Mouse (Mus musculus) midbrain, embryonic 16.5 days (tissue): ENCODE data around the gene Man1a. TPM values are rescaled to one million over a fixed set of nuclear protein-coding genes. Genes with fewer than 3 reads are reported as not detected.

Experiments used
- ATAC-seq: fragments of 200-750 bp; cut with Nextera tagmentation; 2 replicates; pipeline ENCODE4 v1.8.0; 2017; ENCODE audit warnings: moderate TSS enrichment
- H3K27ac ChIP-seq: fragments of 300-500 bp; sonication (generic); 2 replicates; pipeline ENCODE4 v1.5.1; 2014; ENCODE audit warnings: mild to moderate bottlenecking, low read length, mixed read lengths
- H3K27me3 ChIP-seq: fragments of 300-500 bp; sonication (generic); 2 replicates; pipeline ENCODE4 v1.6.1; 2014; ENCODE audit warnings: low read depth, low read length, mixed read lengths; ENCODE audit not compliant: control insufficient read depth, insufficient read depth
- H3K36me3 ChIP-seq: fragments of 300-500 bp; sonication (generic); 2 replicates; pipeline ENCODE4 v1.6.1; 2014; ENCODE audit warnings: mild to moderate bottlenecking, low read length, moderate library complexity, mixed read lengths; ENCODE audit not compliant: control insufficient read depth, insufficient read depth
- H3K4me1 ChIP-seq: fragments of 300-500 bp; sonication (generic); 2 replicates; pipeline ENCODE4 v1.6.1; 2014; ENCODE audit warnings: mild to moderate bottlenecking, low read length, mixed read lengths; ENCODE audit not compliant: control insufficient read depth, insufficient read depth
- H3K4me2 ChIP-seq: fragments of 300-500 bp; sonication (generic); 2 replicates; pipeline ENCODE4 v1.6.1; 2014; ENCODE audit warnings: mild to moderate bottlenecking, low read length, mixed read lengths
- H3K4me3 ChIP-seq: fragments of 300-500 bp; sonication (generic); 2 replicates; pipeline ENCODE4 v1.5.1; 2014; ENCODE audit warnings: low read depth, mild to moderate bottlenecking, low read length, moderate library complexity, mixed read lengths
- H3K9ac ChIP-seq: fragments of 300-500 bp; sonication (generic); 2 replicates; pipeline ENCODE4 v1.6.1; 2014; ENCODE audit warnings: low read depth, low read length, mixed read lengths
- H3K9me3 ChIP-seq: fragments of 300-500 bp; sonication (generic); replicated peaks from 2 replicates; pipeline ENCODE4 v1.6.1; 2014; ENCODE audit warnings: mild to moderate bottlenecking, low read length, mixed read lengths; ENCODE audit not compliant: control insufficient read depth, poor library complexity, severe bottlenecking
- WGBS: fragments of 180-500 bp; shearing (Covaris S2); extraction: QIAGEN DNeasy Blood & Tissue Kit; methylation state at CpG from one replicate; pipeline ENCODE4 v1.1.7; 2014; 5-methylcytosine and 5-hydroxymethylcytosine counted together
- polyA plus RNA-seq: library from polyadenylated mRNA; unstranded; fragments of >200 nt; fragmentation: Nextera tagmentation; extraction: Ambion mirVana; gene quantifications from 2 replicates; pipeline ENCODE4 v1.2.1, GENCODE M21; 2015

Gene Man1a
- polyA plus RNA-seq, 1 experiment from 2014 or later = 4.7 TPM

GRCm38 (mm10) chr10:54035586-54035985 lies 40.8 kb downstream of the Man1a start:
- ATAC-seq = no peak
- no peak overlapping the region for H3K4me2 ChIP-seq
- no peaks in the 10 kb centered on the region for H3K4me1 ChIP-seq
- no peak overlapping the region for H3K27ac ChIP-seq
- H3K4me3 ChIP-seq = no peak overlapping the region
- no peaks in the 10 kb centered on the region for H3K36me3 ChIP-seq
- H3K9ac ChIP-seq = no peak overlapping the region
- 93% methylated on average over 1 of the region's 1 CpGs for WGBS
- no peaks in the 10 kb centered on the region for H3K9me3 ChIP-seq
- no peaks in the 10 kb centered on the region for H3K27me3 ChIP-seq

GRCm38 (mm10) chr10:54034779-54035178 lies 41.6 kb downstream of the Man1a start:
- Histone ChIP-seq H3K9ac (no peak overlapping the region), H3K27ac (no peak overlapping the region), H3K36me3 (no peaks in the 10 kb centered on the region), H3K9me3 (no peaks in the 10 kb centered on the region), H3K4me3 (no peak overlapping the region), H3K4me2 (no peak overlapping the region), H3K27me3 (no peaks in the 10 kb centered on the region), H3K4me1 (no peaks in the 10 kb centered on the region)
- 58% methylated on average over 2 of the region's 2 CpGs for WGBS
- ATAC-seq = no peak

DNA sequence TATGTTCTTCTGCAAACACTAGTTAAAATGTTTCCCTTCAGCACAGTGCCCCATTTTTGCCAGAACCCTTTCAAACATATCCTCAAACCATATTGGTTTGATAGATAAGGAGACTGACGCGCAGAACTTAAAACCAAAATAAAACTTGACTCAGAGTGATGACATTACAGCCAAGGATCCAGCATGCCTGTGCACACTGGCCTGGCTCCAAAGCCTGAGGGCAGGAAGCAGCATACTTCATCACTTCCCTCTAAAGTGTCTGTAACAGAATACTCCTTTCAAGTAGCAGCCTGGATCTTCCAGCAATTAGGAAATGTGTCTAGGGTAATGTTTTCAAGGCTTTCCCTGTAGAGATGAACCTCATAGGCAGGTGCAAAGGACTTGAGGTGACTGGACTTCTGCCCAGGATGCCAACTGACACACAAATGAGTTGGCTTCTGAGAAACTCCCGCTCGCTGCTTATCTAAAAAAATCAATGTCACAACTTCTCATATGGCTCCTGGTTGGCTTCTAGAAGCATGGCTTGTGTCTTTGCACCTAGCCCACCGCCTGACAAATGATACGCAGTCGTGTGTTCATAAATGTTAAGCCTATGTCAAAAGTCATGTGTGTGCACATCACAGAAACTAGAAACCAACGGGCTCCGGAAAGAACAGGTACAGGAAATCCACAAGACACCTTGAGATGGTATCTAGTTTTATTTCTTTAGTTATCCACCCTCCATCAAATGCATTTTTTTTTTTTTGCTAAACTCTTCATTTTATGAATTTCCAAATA lies 43.9 kb downstream of the Man1a start:
- H3K9ac ChIP-seq = no peak overlapping the region

DNA sequence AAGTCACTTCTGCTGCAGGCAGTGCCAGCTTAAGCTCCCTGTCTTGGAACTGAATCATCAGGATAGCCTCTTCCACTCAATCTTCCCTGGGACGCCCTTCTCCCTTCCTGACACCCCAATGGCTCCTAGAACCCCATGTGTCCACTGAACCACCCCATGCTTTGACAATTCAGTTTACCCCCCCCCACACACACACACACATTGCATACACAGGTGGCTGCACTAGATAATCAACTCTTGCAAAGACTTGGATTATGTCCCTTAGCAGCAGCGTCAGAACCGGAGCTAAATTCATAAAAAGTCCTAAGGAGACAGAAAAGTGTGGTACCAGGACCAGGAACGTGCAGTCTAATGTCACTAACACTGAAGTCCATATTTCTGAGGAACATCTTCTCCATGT lies 47.5 kb downstream of the Man1a start:
- ATAC-seq = no peak
- no peaks in the 10 kb centered on the region for H3K27me3 ChIP-seq
- WGBS = 94% methylated on average over 4 of the region's 4 CpGs
- H3K4me1 ChIP-seq = no peaks in the 10 kb centered on the region
- no peak overlapping the region for H3K27ac ChIP-seq
- H3K4me3 ChIP-seq = no peak overlapping the region
- no peaks in the 10 kb centered on the region for H3K36me3 ChIP-seq
- H3K9me3 ChIP-seq = no peaks in the 10 kb centered on the region
- no peak overlapping the region for H3K9ac ChIP-seq
- no peak overlapping the region for H3K4me2 ChIP-seq

More for the DNA sequence above, 43.9 kb downstream of the Man1a start:
- Histone ChIP-seq H3K36me3 (no peaks in the 10 kb centered on the region), H3K27ac (no peak overlapping the region), H3K4me3 (no peak overlapping the region), H3K4me2 (no peak overlapping the region), H3K4me1 (no peaks in the 10 kb centered on the region), H3K9me3 (no peaks in the 10 kb centered on the region), H3K27me3 (no peaks in the 10 kb centered on the region)
- 93% methylated on average over 9 of the region's 9 CpGs for WGBS
- ATAC-seq = no peak

- no peaks in the 10 kb centered on the region for H3K36me3 ChIP-seq
- no peaks in the 10 kb centered on the region for H3K27me3 ChIP-seq
- ATAC-seq = no peak
- H3K9ac ChIP-seq = no peak overlapping the region
- no peaks in the 10 kb centered on the region for H3K4me1 ChIP-seq
- no peaks in the 10 kb centered on the region for H3K9me3 ChIP-seq
- H3K27ac ChIP-seq = no peak overlapping the region
- no peak overlapping the region for H3K4me2 ChIP-seq
- WGBS = 87% methylated on average over 5 of the region's 5 CpGs
- H3K4me3 ChIP-seq = no peak overlapping the region
Observed at GRCm38 (mm10) chr10:54026738-54027427, 49.5 kb downstream of the Man1a start.

GRCm38 (mm10) chr10:54026101-54026500 lies 50.3 kb downstream of the Man1a start:
- H3K4me1 ChIP-seq = no peaks in the 10 kb centered on the region
- H3K4me2 ChIP-seq = no peak overlapping the region
- no peak overlapping the region for H3K9ac ChIP-seq
- no peaks in the 10 kb centered on the region for H3K27me3 ChIP-seq
- no peak overlapping the region for H3K27ac ChIP-seq
- ATAC-seq = no peak
- no peaks in the 10 kb centered on the region for H3K36me3 ChIP-seq
- 88% methylated on average over 4 of the region's 4 CpGs for WGBS
- H3K9me3 ChIP-seq = no peaks in the 10 kb centered on the region
- H3K4me3 ChIP-seq = no peak overlapping the region

DNA sequence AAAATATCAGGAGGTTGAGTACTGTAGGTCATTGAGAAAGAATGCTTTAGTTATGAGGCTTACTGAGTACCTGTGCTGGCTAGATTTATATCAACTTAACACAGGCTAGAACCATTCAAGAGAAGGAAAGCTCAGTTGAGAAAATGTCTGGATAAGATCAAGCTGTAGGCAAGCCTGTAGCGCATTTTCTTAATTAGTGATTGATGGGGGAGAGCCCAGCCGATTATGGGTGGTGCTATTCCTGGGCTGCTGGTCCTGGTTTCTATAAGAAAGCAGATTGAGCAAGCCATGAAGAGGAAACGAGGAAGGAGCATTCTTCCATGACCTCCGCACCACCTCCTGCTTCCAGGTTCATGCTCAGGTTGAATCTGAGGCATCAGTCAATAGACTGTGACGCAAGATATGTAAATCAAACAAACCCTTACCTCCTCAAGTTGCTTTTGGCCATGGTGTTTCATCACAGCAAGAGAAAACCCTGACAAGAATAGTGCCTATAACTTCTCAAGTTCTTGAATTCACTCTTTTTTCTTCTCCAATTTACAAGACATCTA lies 58.4 kb downstream of the Man1a start:
- 86% methylated on average over 5 of the region's 5 CpGs for WGBS
- H3K9me3 ChIP-seq = no peaks in the 10 kb centered on the region
- no peaks in the 10 kb centered on the region for H3K36me3 ChIP-seq
- H3K27ac ChIP-seq = no peak overlapping the region
- no peak overlapping the region for H3K4me3 ChIP-seq
- peaks cover 8% of the 10 kb centered on the region for H3K4me1 ChIP-seq
- no peak overlapping the region for H3K9ac ChIP-seq
- H3K27me3 ChIP-seq = no peaks in the 10 kb centered on the region
- H3K4me2 ChIP-seq = no peak overlapping the region
- no peak for ATAC-seq

DNA sequence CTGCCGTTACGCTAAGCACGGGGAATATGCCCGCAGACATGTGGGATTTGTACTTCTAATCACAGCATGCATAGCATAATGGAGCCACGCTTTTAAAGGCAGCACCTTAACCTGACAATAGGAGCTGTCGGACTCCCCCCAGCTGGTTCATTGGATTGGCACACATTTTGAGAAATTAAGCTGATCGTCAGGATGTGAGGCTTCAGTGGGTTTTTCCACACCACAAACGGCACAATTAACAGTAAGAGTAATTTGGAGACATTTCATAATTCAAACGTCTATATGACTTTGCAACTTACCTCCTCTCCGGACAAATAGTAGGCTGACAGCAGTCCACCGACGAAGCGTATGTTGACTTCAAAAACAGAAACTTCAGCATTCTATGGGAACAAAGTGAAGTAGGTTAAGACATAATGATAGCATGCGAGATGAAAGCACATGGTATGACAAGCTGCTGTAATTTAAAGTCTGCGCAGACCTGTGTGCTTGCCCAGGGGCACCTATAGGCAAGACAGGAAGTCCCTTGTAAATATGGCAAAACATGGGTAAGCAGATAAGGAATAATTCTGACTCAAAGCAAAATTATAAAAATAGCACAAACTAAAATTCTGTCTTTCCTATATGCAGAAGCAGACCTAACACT lies 62.2 kb downstream of the Man1a start:
- peak; percentile 71 for ATAC-seq
- no peaks in the 10 kb centered on the region for H3K36me3 ChIP-seq
- H3K4me1 ChIP-seq = peaks cover 9% of the 10 kb centered on the region
- H3K27me3 ChIP-seq = no peaks in the 10 kb centered on the region
- H3K9me3 ChIP-seq = no peaks in the 10 kb centered on the region
- 60% methylated on average over 15 of the region's 15 CpGs for WGBS
- no peak overlapping the region for H3K4me3 ChIP-seq
- peak overlapping the region; percentile 36 for H3K4me2 ChIP-seq
- H3K27ac ChIP-seq = no peak overlapping the region; the same call in 1 of the 2 replicates
- 0 out of 2 replicates have a peak overlapping the region, but pooled peaks have one; percentile 6 for H3K9ac ChIP-seq
